Mouse (Mus musculus) liver, postnatal 0 days (tissue): Measurements from ENCODE around the gene Aar2. TPM values are rescaled to one million over a fixed set of nuclear protein-coding genes. Genes with fewer than 3 reads are reported as not detected.
A peak's percentile ranks its signal among the peaks of the same experiment; 100 is the strongest.

Source experiments
- ATAC-seq: fragments of 200-750 bp; cut with Nextera tagmentation; 2 replicates; pipeline ENCODE4 v1.8.0; 2017; ENCODE audit warnings: mild to moderate bottlenecking, moderate library complexity
- DNase-seq: peaks from one replicate; pipeline ENCODE4 v3.0.0-alpha.2; 2016
- H3K27ac ChIP-seq: fragments of 300-500 bp; sonication (generic); 2 replicates; pipeline ENCODE4 v1.5.1; 2014; ENCODE audit warnings: antibody characterized with exemption, moderate library complexity, mild to moderate bottlenecking, low read depth
- H3K27me3 ChIP-seq: fragments of 300-500 bp; sonication (generic); 2 replicates; pipeline ENCODE4 v1.6.1; 2014; ENCODE audit warnings: low read length, control low read depth, mixed read lengths; ENCODE audit not compliant: insufficient read depth
- H3K36me3 ChIP-seq: fragments of 300-500 bp; sonication (generic); replicated peaks from 2 replicates; pipeline ENCODE4 v1.6.1; 2014; ENCODE audit warnings: mild to moderate bottlenecking, control low read depth, low read length, moderate library complexity, mixed read lengths; ENCODE audit not compliant: insufficient read depth
- H3K4me1 ChIP-seq: fragments of 300-500 bp; sonication (generic); 2 replicates; pipeline ENCODE4 v1.6.1; 2014; ENCODE audit warnings: antibody characterized with exemption, mild to moderate bottlenecking, control low read depth; ENCODE audit not compliant: insufficient read depth
- H3K4me2 ChIP-seq: fragments of 300-500 bp; sonication (generic); 2 replicates; pipeline ENCODE4 v1.6.1; 2014; ENCODE audit warnings: low read depth, mild to moderate bottlenecking, low read length, moderate library complexity, mixed read lengths
- H3K4me3 ChIP-seq: fragments of 300-500 bp; sonication (generic); 2 replicates; pipeline ENCODE4 v1.5.1; 2014; ENCODE audit warnings: low read depth, low read length
- H3K9ac ChIP-seq: fragments of 300-500 bp; sonication (generic); replicated peaks from 2 replicates; pipeline ENCODE4 v1.6.1; 2014; ENCODE audit warnings: mild to moderate bottlenecking, moderate library complexity
- H3K9me3 ChIP-seq: fragments of 300-500 bp; sonication (generic); 2 replicates; pipeline ENCODE4 v1.6.1; 2016; ENCODE audit warnings: mild to moderate bottlenecking, control low read depth, low read length, mixed read lengths
- CTCF ChIP-seq: sonication (generic); IDR thresholded peaks from 2 replicates; pipeline ENCODE4 v1.5.1; 2016; ENCODE audit warnings: antibody characterized with exemption, low read depth
- EP300 ChIP-seq: IDR thresholded peaks from 2 replicates; pipeline ENCODE4 v1.6.1; 2016; ENCODE audit warnings: antibody characterized with exemption, low read depth, mild to moderate bottlenecking
- WGBS: fragments of 180-500 bp; shearing (Covaris S2); extraction: QIAGEN DNeasy Blood & Tissue Kit; methylation state at CpG from one replicate; pipeline ENCODE4 v1.1.7; 2014; ENCODE audit not compliant: insufficient replicate concordance; 5-methylcytosine and 5-hydroxymethylcytosine counted together
- polyA plus RNA-seq: library from polyadenylated mRNA; unstranded; fragments of >200 nt; fragmentation: Nextera tagmentation; extraction: Ambion mirVana; gene quantifications from 2 replicates; pipeline ENCODE4 v1.2.1, GENCODE M21; 2015

Gene Aar2
- polyA plus RNA-seq, 1 experiment from 2014 or later: 10.8 TPM

GRCm38 (mm10) chr2:156576850-156577587 lies 29.6 kb downstream of the Aar2 start:
- Histone ChIP-seq H3K27ac (no peak overlapping the region), H3K36me3 (no peaks in the 10 kb centered on the region), H3K27me3 (no peaks in the 10 kb centered on the region), H3K9me3 (no peaks in the 10 kb centered on the region), H3K4me2 (no peak overlapping the region), H3K4me3 (no peak overlapping the region), H3K4me1 (no peaks in the 10 kb centered on the region), H3K9ac (no peak overlapping the region)
- TF ChIP-seq CTCF (no peak), EP300 (no peak)
- ATAC-seq (no peak), DNase-seq (no peak)
- 61% methylated on average over 7 of the region's 7 CpGs for WGBS

- no peak overlapping the region for H3K4me3 ChIP-seq
- no peaks in the 10 kb centered on the region for H3K9me3 ChIP-seq
- no peak for ATAC-seq
- no peak overlapping the region for H3K4me2 ChIP-seq
- no peaks in the 10 kb centered on the region for H3K4me1 ChIP-seq
- H3K36me3 ChIP-seq: no peaks in the 10 kb centered on the region
- TF ChIP-seq EP300: no peak
- no peak for TF ChIP-seq CTCF
- 71% methylated on average over 5 of the region's 5 CpGs for WGBS
- no peak for DNase-seq
- no peaks in the 10 kb centered on the region for H3K27me3 ChIP-seq
- no peak overlapping the region for H3K9ac ChIP-seq
- H3K27ac ChIP-seq: no peak overlapping the region
These were observed 33.1 kb downstream of the Aar2 start for GRCm38 (mm10) chr2:156580507-156580906.

GRCm38 (mm10) chr2:156581244-156581643 lies 33.9 kb downstream of the Aar2 start:
- 48% methylated on average over 10 of the region's 10 CpGs for WGBS
- no peak overlapping the region for H3K4me3 ChIP-seq
- H3K9me3 ChIP-seq: no peaks in the 10 kb centered on the region
- no peaks in the 10 kb centered on the region for H3K36me3 ChIP-seq
- no peak for TF ChIP-seq EP300
- TF ChIP-seq CTCF: no peak
- no peak overlapping the region for H3K4me2 ChIP-seq
- H3K4me1 ChIP-seq: no peaks in the 10 kb centered on the region
- H3K27me3 ChIP-seq: no peaks in the 10 kb centered on the region
- ATAC-seq: no peak
- H3K27ac ChIP-seq: no peak overlapping the region
- DNase-seq: no peak
- no peak overlapping the region for H3K9ac ChIP-seq

GRCm38 (mm10) chr2:156582887-156583286 lies 35.5 kb downstream of the Aar2 start:
- H3K36me3 ChIP-seq: no peaks in the 10 kb centered on the region
- DNase-seq: no peak
- H3K27ac ChIP-seq: no peak overlapping the region
- ATAC-seq: no peak
- H3K27me3 ChIP-seq: no peaks in the 10 kb centered on the region
- no peaks in the 10 kb centered on the region for H3K9me3 ChIP-seq
- no peak overlapping the region for H3K4me3 ChIP-seq
- H3K9ac ChIP-seq: no peak overlapping the region
- H3K4me2 ChIP-seq: no peak overlapping the region
- 68% methylated on average over 10 of the region's 10 CpGs for WGBS
- TF ChIP-seq CTCF (no peak), EP300 (no peak)
- no peaks in the 10 kb centered on the region for H3K4me1 ChIP-seq

GRCm38 (mm10) chr2:156584154-156584796 lies 36.9 kb downstream of the Aar2 start:
- H3K9ac ChIP-seq: no peak overlapping the region
- ATAC-seq: no peak
- no peaks in the 10 kb centered on the region for H3K4me1 ChIP-seq
- H3K27ac ChIP-seq: no peak overlapping the region
- no peak overlapping the region for H3K4me2 ChIP-seq
- H3K36me3 ChIP-seq: no peaks in the 10 kb centered on the region
- no peaks in the 10 kb centered on the region for H3K27me3 ChIP-seq
- H3K9me3 ChIP-seq: no peaks in the 10 kb centered on the region
- DNase-seq: no peak
- H3K4me3 ChIP-seq: no peak overlapping the region
- 61% methylated on average over 11 of the region's 11 CpGs for WGBS
- peak; percentile 43 for TF ChIP-seq CTCF
- TF ChIP-seq EP300: no peak

DNA sequence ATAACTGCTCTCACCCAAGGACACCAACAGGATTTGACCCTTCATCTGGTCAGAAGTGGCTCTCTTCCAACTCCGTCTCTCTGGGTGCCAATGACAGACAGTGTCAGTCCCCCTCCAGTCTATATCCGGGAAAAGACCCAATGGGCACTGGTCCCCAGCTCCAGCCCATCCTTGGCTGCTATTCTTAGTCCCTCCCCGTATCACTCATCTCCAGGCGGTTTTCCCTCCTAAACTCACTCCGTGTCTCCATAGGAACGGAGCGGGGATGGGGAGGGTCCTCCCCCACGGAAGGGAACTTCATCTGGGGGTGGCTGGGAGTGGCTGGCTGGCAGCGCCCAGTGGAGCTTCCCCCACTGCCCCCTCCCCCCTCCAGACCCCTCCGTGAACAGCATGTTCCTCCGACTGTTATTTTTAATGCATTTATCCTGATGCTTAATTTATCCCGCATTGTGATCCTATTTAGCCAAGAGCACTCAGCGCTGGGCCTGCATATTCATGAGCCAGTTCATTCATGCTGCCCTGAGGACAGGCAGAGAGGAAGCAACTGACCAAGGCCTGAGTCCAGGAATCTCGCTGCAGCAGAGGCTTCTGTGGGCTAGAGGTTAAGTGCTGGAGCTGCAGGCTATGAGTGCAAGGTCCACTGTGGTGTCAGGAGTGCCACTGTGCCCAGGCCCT lies 37.5 kb downstream of the Aar2 start:
- WGBS: 47% methylated on average over 14 of the region's 14 CpGs
- no peak for TF ChIP-seq CTCF
- TF ChIP-seq EP300: no peak
- ATAC-seq: no peak
- H3K9me3 ChIP-seq: no peaks in the 10 kb centered on the region
- H3K36me3 ChIP-seq: no peaks in the 10 kb centered on the region
- no peak overlapping the region for H3K27ac ChIP-seq
- no peaks in the 10 kb centered on the region for H3K4me1 ChIP-seq
- H3K9ac ChIP-seq: no peak overlapping the region
- no peak overlapping the region for H3K4me3 ChIP-seq
- DNase-seq: no peak
- no peaks in the 10 kb centered on the region for H3K27me3 ChIP-seq
- no peak overlapping the region for H3K4me2 ChIP-seq
